20 mouse cellular contexts compared by ENCODE assay signal in genomic region chr12:111004142-111004541, GRCm38 (mm10). TPM values are rescaled to one million over a fixed set of nuclear protein-coding genes. Genes with fewer than 3 reads are reported as not detected.
DNase-seq lines count a peak whose midpoint lies in the region; ATAC-seq and TF ChIP-seq lines count a peak whose summit lies in the region.
"Had no signal": no experiment of that assay in that cellular context is flagged by ENCODE, and none has a peak within 500 bp of the region (broad histone marks: within the 10 kb centered on the region; RNA-seq: fewer than 3 reads in every experiment).

No protein-coding gene starts in this region.

- H3K9ac ChIP-seq in CH12.LX (ENCODE audit: insufficient read depth, low read depth): no peak overlapping the region
- no peak overlapping the region for H3K9ac ChIP-seq in hindbrain, embryonic 13.5 days
- H3K9ac ChIP-seq: embryonic facial prominence, embryonic 13.5 days; forebrain, embryonic 15.5 days; hindbrain, embryonic 12.5 days had no signal

- peak; percentile 84 for DNase-seq in heart, adult 11 months
- no peak for DNase-seq in heart, embryonic 10.5 days (ENCODE audit: low spot score)
- peak; percentile 28 for DNase-seq in CH12.LX (ENCODE audit: extremely low read depth)
- DNase-seq in spleen, adult 18-20 months: no peak
- no peak for DNase-seq in gastrocnemius, adult 2 months
- DNase-seq: adrenal gland, postnatal 10 days; cerebellum, adult 11-12 months; cerebellum, adult 9-11 months; cerebellum, postnatal 36 days; gastrocnemius, postnatal 10 days; heart, postnatal 10 days; heart, postnatal 4 days had no signal

- 0 out of 2 replicates have a peak, but pooled peaks have one; percentile 36 for ATAC-seq in erythroblast, adult 5-6 weeks (replicated peaks; ENCODE audit: low FRiP score, poor library complexity, severe bottlenecking)
- peak; percentile 43 for ATAC-seq in megakaryocyte progenitor cell, adult 5-6 weeks (replicated peaks; ENCODE audit: poor library complexity)
- no peak for ATAC-seq in hindbrain, embryonic 13.5 days (ENCODE audit: low FRiP score)
- ATAC-seq: forebrain, embryonic 15.5 days; hindbrain, postnatal 0 days had no signal

- H3K4me1 ChIP-seq in heart, embryonic 10.5 days: peaks cover 43% of the 10 kb centered on the region
- peaks cover 6 to 9% of the 10 kb centered on the region in 2 experiments; a peak in 2 of 4 replicates for H3K4me1 ChIP-seq in CH12.LX (ENCODE audit: control insufficient read depth in 1 of 2, insufficient read depth in 2 of 2)
- peaks cover 27% of the 10 kb centered on the region for H3K4me1 ChIP-seq in hindbrain, embryonic 13.5 days (replicated peaks)

- no peak overlapping the region for H3K4me2 ChIP-seq in CH12.LX (ENCODE audit: insufficient read depth, low read depth, poor library complexity, severe bottlenecking)
- no peak overlapping the region for H3K4me2 ChIP-seq in hindbrain, embryonic 13.5 days
- H3K4me2 ChIP-seq: embryonic facial prominence, embryonic 13.5 days; forebrain, embryonic 15.5 days; hindbrain, embryonic 12.5 days had no signal

- H3K27me3 ChIP-seq in heart, embryonic 10.5 days (ENCODE audit: insufficient read depth, poor library complexity, severe bottlenecking): no peaks in the 10 kb centered on the region
- no peaks in the 10 kb centered on the region for H3K27me3 ChIP-seq in CH12.LX (replicated peaks)
- no peaks in the 10 kb centered on the region for H3K27me3 ChIP-seq in hindbrain, embryonic 13.5 days
- H3K27me3 ChIP-seq: embryonic facial prominence, embryonic 13.5 days; forebrain, embryonic 15.5 days; hindbrain, embryonic 12.5 days had no signal

- H3K79me2 ChIP-seq in CH12.LX (replicated peaks; ENCODE audit: control insufficient read depth, extremely low read depth, insufficient read depth, poor library complexity, severe bottlenecking): no peaks in the 10 kb centered on the region

- no peak for TF ChIP-seq POLR2A in CH12.LX (IDR thresholded peaks at IDR 0.05; ENCODE audit: low read depth, low read length)

- in situ Hi-C loops in CH12.LX (cut with MboI; ENCODE audit: low pct_ligation_motif_present, low pct_unique_long_range_greater_than_20kb, low sequenced_read_pairs): no loop called here

- dilution Hi-C loops in CH12.LX (cut with MboI; ENCODE audit: extremely low pct_ligation_motif_present, extremely low pct_unique_long_range_greater_than_20kb, low sequenced_read_pairs): no loop called here

- WGBS in heart, embryonic 10.5 days: 73% methylated on average over 9 of the region's 9 CpGs
- WGBS in hindbrain, embryonic 13.5 days: 81% methylated on average over 9 of the region's 9 CpGs

- H3K4me3 ChIP-seq in heart, embryonic 10.5 days: no peak overlapping the region
- no peak overlapping the region for H3K4me3 ChIP-seq in CH12.LX (replicated peaks in 1 of 3; ENCODE audit: low read depth in 2 of 3, low read length in 2 of 3, poor library complexity in 1 of 3)
- H3K4me3 ChIP-seq in hindbrain, embryonic 13.5 days: no peak overlapping the region
- H3K4me3 ChIP-seq in gastrocnemius, adult 2 months: no peak overlapping the region
- H3K4me3 ChIP-seq: embryonic facial prominence, embryonic 13.5 days; forebrain, embryonic 10.5 days; forebrain, embryonic 15.5 days; hindbrain, embryonic 12.5 days had no signal

- TF ChIP-seq CTCF in CH12.LX (conservative IDR thresholded peaks at IDR 0.05 in 1 of 2, IDR thresholded peaks at IDR 0.05 in 1 of 2; ENCODE audit: low read depth in 2 of 2, low read length in 2 of 2): no peak
- TF ChIP-seq CTCF in gastrocnemius, adult 2 months (IDR thresholded peaks at IDR 0.05): no peak

- intact Hi-C loops in gastrocnemius, adult 2 months (cut with DNase I): no loop called here

- no peaks in the 10 kb centered on the region for H3K36me3 ChIP-seq in heart, embryonic 10.5 days
- no peaks in the 10 kb centered on the region for H3K36me3 ChIP-seq in CH12.LX (replicated peaks in 1 of 2; ENCODE audit: control insufficient read depth in 1 of 2, insufficient read depth in 1 of 2, low read length in 1 of 2)
- no peaks in the 10 kb centered on the region for H3K36me3 ChIP-seq in hindbrain, embryonic 13.5 days
- H3K36me3 ChIP-seq: embryonic facial prominence, embryonic 13.5 days; forebrain, embryonic 10.5 days; forebrain, embryonic 15.5 days; hindbrain, embryonic 12.5 days had no signal

- H3K27ac ChIP-seq in heart, embryonic 10.5 days: no peak overlapping the region
- no peak overlapping the region for H3K27ac ChIP-seq in CH12.LX (ENCODE audit: insufficient read depth, low read depth)
- no peak overlapping the region for H3K27ac ChIP-seq in hindbrain, embryonic 13.5 days
- no peak overlapping the region for H3K27ac ChIP-seq in gastrocnemius, adult 2 months
- H3K27ac ChIP-seq: embryonic facial prominence, embryonic 13.5 days; forebrain, embryonic 10.5 days; forebrain, embryonic 15.5 days; hindbrain, embryonic 12.5 days; hindbrain, postnatal 0 days had no signal

- no peak for TF ChIP-seq EP300 in CH12.LX (IDR thresholded peaks at IDR 0.05; ENCODE audit: low read length)

- no peaks in the 10 kb centered on the region for H3K9me3 ChIP-seq in heart, embryonic 10.5 days
- no peaks in the 10 kb centered on the region for H3K9me3 ChIP-seq in CH12.LX (replicated peaks; ENCODE audit: low read length)
- H3K9me3 ChIP-seq in hindbrain, embryonic 13.5 days: no peaks in the 10 kb centered on the region
- H3K9me3 ChIP-seq: embryonic facial prominence, embryonic 13.5 days; forebrain, embryonic 10.5 days; forebrain, embryonic 15.5 days; hindbrain, embryonic 12.5 days had no signal

- TF ChIP-seq RAD21 in CH12.LX (IDR thresholded peaks at IDR 0.05; ENCODE audit: low read depth, low read length): no peak

TF ChIP-seq in CH12.LX, 34 proteins besides CTCF, POLR2A, EP300 and RAD21:
- TF ChIP-seq TCF12 (IDR thresholded peaks at IDR 0.05; ENCODE audit: low read depth, low read length) (0 out of 2 replicates have a peak, but pooled peaks have one; percentile 20), POLR2AphosphoS2 (IDR thresholded peaks at IDR 0.05; ENCODE audit: low read depth, low read length) (no peak), PAX5 (IDR thresholded peaks at IDR 0.05; ENCODE audit: low read length) (no peak), IRF4 (IDR thresholded peaks at IDR 0.05; ENCODE audit: low read depth, low read length) (0 out of 2 replicates have a peak, but pooled peaks have one; percentile 16), MEF2A (IDR thresholded peaks at IDR 0.05; ENCODE audit: borderline replicate concordance, low read depth, low read length) (peak; percentile 86; the same call in 1 of the 2 replicates), TBP (conservative IDR thresholded peaks at IDR 0.05; ENCODE audit: low read depth, low read length) (no peak), MAFK (IDR thresholded peaks at IDR 0.05; ENCODE audit: insufficient replicate concordance, low read length) (no peak), NRF1 (IDR thresholded peaks at IDR 0.05; ENCODE audit: low read depth, low read length) (no peak)

RNA-seq across cellular contexts. Expression of gene Ankrd9, which starts 25.3 kb away (rescaled TPM):
- polyA plus RNA-seq in heart, embryonic 10.5 days (2016; fragmentation: Nextera tagmentation; extraction: Ambion mirVana): 14.8 and 19.1 TPM in 2 replicates
- 4.7 and 5.2 TPM in 2 replicates for total RNA-seq in CH12.LX (2012; rRNA removed)
- 2.1 and 2.5 TPM in 2 replicates for total RNA-seq in CH12.LX (2014; rRNA removed)
- 1.5 and 2.4 TPM in 2 replicates for polyA plus RNA-seq in CH12.LX (2012; ENCODE audit: insufficient read length, low read depth)
- total RNA-seq in erythroblast, adult 5-6 weeks (2015; ENCODE audit: low replicate concordance): 29.8 and 52.2 TPM in 2 replicates
- total RNA-seq in erythroblast, adult 5-6 weeks (2017; ENCODE audit: low replicate concordance): 66.5 and 82.1 TPM in 2 replicates
- 1.1 and 1.4 TPM in 2 replicates for total RNA-seq in megakaryocyte progenitor cell, adult 5-6 weeks (2015)
- total RNA-seq in megakaryocyte progenitor cell, adult 5-6 weeks (2017): 1.8 and 4.6 TPM in 2 replicates
- 6.8 and 7.5 TPM in 2 replicates for polyA plus RNA-seq in hindbrain, embryonic 13.5 days (2015; fragmentation: Nextera tagmentation; extraction: Ambion mirVana)
- total RNA-seq in gastrocnemius, adult 2 months (2021): 100 to 1,000 TPM; 150 to 203 TPM

RNA-seq across cellular contexts. Expression of gene Rcor1, which starts 35.0 kb away (rescaled TPM):
- 6.5 and 9.2 TPM in 2 replicates for polyA plus RNA-seq in heart, embryonic 10.5 days (2016; fragmentation: Nextera tagmentation; extraction: Ambion mirVana)
- total RNA-seq in CH12.LX (2012; rRNA removed) (6.1 and 6.5 TPM in 2 replicates), CH12.LX (2014; rRNA removed) (8.3 and 8.5 TPM in 2 replicates)
- polyA plus RNA-seq in CH12.LX (2012; ENCODE audit: insufficient read length, low read depth): 15.0 and 16.1 TPM in 2 replicates
- total RNA-seq in erythroblast, adult 5-6 weeks (2015; ENCODE audit: low replicate concordance): 21.3 and 26.9 TPM in 2 replicates
- total RNA-seq in erythroblast, adult 5-6 weeks (2017; ENCODE audit: low replicate concordance): 9.8 and 18.0 TPM in 2 replicates
- 53.7 and 59.9 TPM in 2 replicates for total RNA-seq in megakaryocyte progenitor cell, adult 5-6 weeks (2015)
- 41.1 and 43.2 TPM in 2 replicates for total RNA-seq in megakaryocyte progenitor cell, adult 5-6 weeks (2017)
- polyA plus RNA-seq in hindbrain, embryonic 13.5 days (2015; fragmentation: Nextera tagmentation; extraction: Ambion mirVana): 5.2 and 5.6 TPM in 2 replicates
- total RNA-seq in gastrocnemius, adult 2 months (2021): 1 to 10 TPM; 6.8 to 8.5 TPM

Comparison
In these comparisons a context has a peak if more than half of its experiments do, and no peak if none do; other contexts are left out.
1. DNase-seq: peak in heart, adult 11 months (single experiment) and CH12.LX (single experiment); none in heart, embryonic 10.5 days (single experiment), spleen, adult 18-20 months (0 of 2) and gastrocnemius, adult 2 months (single experiment).
2. RNA of gene Ankrd9, which starts 25.3 kb away (total RNA-seq): 150 to 203 TPM in gastrocnemius, adult 2 months and 29.8 to 82.1 TPM in erythroblast, adult 5-6 weeks; 2.1 to 5.2 TPM in CH12.LX and 1.1 to 4.6 TPM in megakaryocyte progenitor cell, adult 5-6 weeks; every median in the first group is over 4 times any median in the second.